Mouse (Mus musculus) CD8-positive naive resting alpha-beta T cell, adult 2 months (primary cell): ENCODE data around the gene Slc2a8.
"Not testable (repeated sequence)": the region's sequence is repeated elsewhere in the genome, so short reads cannot be mapped to it uniquely, and the experiment has no call there.

ENCODE experiments used
- DNase-seq, 2 experiments: peaks; one replicate each; pipeline ENCODE4 v3.0.0; 2022; ENCODE audit warnings: low read depth in 2 of 2, low spot score in 2 of 2

The Slc2a8 gene

GRCm38 (mm10) chr2:32981725-32982271 is at the start of gene Slc2a8:
Gene Slc2a8 (minus strand): TSS chr2:32982083.
- DNase-seq, result peak; percentile 63 to 66

DNA sequence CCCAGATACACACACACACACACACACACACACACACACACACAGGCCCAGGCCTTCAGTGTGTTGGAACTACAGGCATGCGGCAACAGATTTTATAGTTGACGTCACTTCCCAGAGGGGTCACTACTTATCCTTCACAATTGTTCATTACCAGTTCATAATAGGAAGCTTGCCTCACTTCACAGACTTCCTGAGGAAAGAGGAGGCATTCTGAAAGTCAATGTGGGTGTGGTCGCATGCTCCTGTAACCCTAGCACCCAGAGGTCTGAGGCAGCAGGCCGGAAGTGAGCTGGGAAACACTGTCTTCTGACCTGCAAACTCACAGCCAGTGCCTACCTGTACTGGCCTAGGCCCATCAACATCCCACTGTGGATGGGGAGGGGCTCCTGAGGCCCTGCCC is 43.2 kb upstream of the Slc2a8 start:
- DNase-seq, result no peak

- DNase-seq, result no peak
Measured at GRCm38 (mm10) chr2:33024564-33024963, 42.7 kb upstream of the Slc2a8 start.

DNA sequence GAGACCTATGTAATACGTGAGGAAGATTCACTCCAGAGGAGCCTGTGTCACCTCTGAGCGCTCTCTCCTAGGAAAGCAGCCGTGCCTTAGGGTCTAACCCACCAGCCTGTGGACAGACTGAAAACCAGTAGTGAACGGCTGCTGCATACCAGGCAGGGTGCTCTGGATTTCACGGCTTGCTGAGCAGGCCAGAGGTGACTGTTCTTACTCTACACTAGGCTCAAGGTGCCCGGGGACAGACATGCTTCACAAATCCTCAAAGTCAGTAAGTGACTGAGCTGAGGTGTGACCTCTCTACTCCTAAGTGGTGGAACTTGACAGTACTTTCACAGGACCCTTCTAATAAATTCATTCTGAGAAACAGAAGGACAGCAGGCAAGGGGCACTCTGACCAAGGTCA is 41.0 kb upstream of the Slc2a8 start:
- DNase-seq, result no peak

GRCm38 (mm10) chr2:33018026-33018425 is 36.1 kb upstream of the Slc2a8 start:
- no peak for DNase-seq

DNA sequence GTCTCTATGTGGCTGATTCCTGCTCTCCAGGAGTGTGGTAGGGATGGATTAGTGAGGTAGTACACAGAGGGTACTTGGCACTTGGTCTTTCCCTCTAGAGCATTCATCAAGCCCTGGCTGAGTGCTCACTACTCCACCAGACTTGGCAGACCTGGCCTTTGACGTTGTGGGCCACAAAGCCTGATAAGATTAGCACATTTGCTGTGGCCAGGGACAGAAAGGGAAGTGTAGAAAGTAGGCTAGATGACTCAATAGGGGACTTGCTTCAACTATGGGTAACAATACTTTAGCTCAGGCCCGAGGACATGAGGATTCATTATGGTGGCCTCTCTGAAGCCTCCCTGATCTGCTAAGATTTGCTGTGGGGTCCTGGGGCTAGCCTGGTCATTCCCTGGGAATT is 35.3 kb upstream of the Slc2a8 start:
- DNase-seq, result no peak

DNA sequence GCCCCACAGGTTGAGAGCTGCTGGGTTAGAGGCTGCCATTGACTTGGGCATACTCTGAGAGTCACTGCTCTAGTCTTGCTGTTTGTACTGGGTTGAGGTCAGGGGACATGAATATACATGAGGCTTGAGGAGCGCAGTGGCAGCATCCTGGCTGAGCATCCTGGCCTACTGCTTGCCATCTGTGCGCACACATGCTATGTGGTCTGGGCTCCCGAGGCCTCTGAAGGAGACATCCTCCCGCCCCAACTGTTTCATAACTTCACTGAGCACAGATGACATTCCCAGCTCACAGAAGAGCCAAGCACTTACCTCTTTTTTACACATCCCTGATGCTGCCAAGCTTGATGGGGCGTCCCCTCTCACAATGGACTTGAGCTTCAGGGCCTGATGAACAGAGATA is 33.0 kb upstream of the Slc2a8 start:
- DNase-seq, result no peak

DNA sequence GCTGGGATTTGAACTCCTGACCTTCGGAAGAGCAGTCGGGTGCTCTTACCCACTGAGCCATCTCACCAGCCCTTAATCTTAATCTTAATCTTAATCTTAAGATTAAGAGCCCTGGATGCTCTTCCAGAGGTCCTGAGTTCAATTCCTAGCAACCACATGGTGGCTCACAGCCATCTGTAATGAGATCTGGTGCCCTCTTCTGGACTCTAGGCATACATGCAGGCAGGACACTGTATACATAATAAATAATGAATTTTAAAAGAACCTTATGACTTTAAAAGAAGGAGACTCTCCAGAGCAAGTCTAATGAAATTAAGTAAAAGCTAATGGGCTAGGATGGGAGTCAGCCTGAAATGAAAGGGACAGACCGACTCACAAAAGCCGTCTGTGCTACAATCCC is 27.2 kb upstream of the Slc2a8 start:
- not testable (repeated sequence) for DNase-seq

DNA sequence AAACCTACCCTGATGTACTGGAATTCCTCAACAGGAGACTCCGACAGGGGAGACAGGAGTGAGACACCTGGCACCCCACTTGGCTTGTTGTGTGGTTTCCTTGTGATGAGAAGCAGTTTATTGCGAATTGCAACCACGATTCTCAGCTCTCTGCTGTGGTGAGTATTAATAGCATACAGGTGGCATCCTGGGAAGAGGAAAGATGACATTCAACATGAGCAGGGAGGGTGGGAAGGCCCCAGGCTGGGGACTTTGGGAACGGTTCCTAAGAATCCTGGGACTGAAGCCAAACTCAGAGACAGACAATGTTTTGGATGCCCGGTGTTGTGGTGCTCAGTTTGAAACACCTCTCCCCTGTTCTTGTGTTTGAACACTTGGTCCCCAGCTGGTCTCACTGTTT is 23.2 kb upstream of the Slc2a8 start:
- DNase-seq, result no peak

DNA sequence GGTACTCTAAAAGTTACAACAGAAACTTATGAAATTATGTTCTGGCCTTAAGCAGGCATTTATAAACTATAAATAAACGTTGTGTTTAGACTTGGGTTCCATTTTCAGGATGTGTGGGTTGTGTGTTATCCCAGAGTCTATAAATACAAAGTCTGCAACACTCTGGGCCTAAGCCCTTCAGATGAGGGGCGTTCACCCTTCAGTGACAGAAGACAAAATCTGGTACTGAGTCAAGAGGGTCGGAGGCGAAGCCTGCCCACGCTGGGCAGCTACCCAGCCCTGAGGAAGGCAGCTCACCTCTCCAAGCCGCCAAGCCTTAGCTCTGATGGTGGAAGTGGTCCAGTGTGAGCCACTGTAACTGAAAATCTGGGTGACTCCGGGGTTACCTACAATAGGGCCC is 20.3 kb upstream of the Slc2a8 start:
- no peak for DNase-seq

DNA sequence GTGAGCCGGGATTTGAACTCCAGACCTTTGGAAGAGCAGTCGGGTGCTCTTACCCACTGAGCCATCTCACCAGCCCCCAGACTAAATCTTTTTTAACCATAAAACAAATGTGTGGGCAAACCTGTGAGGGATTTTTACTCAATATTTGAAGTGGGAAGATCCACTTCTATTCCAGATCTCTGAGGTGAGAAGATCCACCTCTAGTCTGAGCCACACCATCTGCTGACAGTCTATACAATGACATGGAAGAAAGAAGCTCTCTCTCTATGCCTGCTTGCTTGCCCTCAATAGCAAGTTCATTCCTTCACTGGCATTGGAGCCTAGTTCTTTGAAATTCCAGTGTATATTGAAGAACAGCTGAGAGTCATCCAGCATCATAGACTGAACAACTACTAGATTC is 17.9 kb upstream of the Slc2a8 start:
- DNase-seq, result no peak

DNA sequence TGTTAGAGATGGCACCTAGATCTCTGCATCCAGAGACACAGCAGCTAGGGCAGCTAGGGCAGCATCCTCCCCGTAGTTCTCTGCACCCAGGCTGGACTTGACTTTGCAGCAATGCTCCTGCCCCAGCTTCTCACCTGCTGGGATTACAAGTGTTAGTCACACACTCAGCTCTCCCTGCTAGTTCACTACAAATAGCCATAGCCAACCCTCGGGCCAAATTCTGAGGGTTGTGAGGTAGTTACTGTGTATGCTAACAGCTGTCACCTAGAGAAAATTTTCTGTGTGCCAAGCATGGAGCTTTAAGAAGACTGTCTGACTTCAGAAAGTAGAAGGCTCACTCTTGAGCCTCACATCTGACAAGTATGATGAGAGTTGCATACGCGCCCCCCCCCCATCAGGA is 15.9 kb upstream of the Slc2a8 start:
- DNase-seq, result no peak

DNA sequence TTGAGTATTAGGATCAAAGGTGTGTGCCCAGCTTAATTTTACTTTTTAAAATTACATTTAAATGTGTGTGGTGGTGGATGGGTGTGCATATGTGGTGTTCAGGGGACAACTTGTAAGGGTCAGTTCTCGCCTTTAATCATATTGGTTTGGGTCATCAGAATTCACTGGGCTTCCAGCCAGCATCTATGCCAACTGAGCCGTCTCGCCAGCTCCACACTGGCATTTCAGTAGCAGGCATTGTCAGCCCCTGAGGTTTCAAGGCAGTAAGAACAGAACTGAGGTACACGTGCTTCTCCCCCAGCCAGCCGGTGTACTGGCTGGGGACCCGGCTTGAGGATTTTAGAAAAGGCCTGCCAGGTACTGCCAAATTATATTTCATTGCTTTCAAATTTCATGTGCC is 15.2 kb upstream of the Slc2a8 start:
- DNase-seq, result no peak

DNA sequence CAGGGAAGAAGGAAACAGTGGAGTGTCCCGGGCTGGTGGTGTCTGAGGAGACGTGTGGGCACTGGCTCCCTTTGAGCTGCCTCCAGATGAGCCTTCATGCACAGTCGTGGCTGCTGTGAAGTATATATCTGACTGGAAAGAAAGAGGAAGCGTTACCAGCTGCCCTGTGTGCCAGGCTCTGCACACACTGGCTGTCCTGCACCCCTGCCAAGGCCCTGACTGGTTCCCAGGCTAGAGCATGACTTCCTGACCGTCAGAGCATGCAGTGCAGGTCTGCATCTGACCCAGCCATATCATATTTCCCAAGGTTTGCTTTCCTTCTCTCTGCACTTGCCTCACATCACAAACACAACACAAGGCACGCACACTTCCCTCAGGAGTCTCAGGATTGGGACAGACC is 10.2 kb upstream of the Slc2a8 start:
- no peak for DNase-seq

DNA sequence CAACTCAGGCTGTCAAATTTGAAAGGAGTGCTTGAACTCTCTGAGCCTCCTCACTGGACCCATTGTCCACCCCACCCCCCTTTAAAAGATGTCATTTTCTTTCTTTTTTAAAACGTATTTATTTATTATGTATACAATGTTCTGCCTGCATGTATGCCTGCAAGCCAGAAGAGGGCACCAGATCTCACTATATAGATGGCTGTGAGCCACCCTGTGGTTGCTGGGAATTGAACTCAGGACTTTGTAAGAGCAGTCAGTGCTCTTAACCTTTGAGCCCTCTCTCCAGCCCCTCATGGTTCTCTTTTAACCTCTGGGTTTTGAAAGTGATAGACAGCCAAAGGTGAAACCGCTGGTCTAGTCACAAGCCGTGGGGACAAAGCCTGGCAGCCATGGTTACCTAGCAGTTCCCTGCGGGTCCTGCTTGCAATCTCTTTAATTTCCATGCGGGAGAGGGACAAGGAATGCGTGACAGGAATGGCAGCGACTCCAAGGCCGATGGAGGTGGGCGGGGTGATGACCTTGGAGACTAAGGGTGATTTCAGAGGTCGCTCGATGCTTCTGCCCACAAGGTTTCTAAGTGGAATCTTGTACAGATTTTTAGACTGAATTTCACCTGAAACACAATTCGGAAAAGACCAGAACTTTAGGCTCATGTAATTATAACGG is 8.4 kb upstream of the Slc2a8 start:
- DNase-seq, result peak in 1 of 2 experiments; percentile 18

DNA sequence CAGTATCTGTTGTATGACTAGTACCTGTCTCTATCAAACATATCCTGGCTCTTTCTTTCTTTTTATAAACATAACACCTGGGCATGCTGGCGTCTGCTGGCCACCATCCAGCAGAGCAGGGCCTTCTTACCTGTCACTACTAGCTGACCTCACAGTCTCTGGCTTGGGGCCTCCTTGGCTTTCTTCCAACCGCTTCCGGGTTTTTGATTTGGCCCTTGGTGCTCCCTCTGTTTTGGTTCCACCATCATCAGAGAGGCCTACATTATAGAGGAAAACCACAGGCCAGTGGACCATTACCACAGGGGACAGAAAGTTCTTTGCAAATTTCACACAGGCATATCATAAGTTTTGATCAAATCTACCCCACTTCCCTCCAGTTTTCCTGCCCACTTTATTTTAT is 7.5 kb upstream of the Slc2a8 start:
- DNase-seq, result no peak

- no peak for DNase-seq
Measured at GRCm38 (mm10) chr2:32985844-32986243, 4.0 kb upstream of the Slc2a8 start.

- no peak for DNase-seq
Measured at GRCm38 (mm10) chr2:32983617-32984016, 1.7 kb upstream of the Slc2a8 start.

DNA sequence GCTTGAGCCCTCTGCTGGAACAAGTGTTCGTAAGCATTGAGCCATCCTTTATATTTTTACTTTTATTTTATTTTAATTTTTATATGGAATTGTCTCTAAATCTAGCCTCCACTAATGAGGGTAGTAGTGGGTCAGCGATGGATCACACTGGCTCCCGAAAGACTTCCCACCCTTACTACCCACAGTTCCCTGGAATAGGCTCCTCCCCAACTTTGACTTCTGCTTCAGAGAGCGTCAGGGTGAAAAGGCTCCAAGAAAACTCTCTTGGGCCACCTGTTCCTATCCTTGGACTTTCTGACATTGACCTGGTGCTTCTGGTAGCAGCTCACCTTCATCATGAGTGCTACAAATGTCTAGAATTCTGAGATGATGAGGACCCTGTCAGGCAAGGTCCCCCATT is 817 bp upstream of the Slc2a8 start:
- no peak for DNase-seq

GRCm38 (mm10) chr2:32981281-32981680 is 602 bp downstream of the Slc2a8 start:
- no peak for DNase-seq

DNA sequence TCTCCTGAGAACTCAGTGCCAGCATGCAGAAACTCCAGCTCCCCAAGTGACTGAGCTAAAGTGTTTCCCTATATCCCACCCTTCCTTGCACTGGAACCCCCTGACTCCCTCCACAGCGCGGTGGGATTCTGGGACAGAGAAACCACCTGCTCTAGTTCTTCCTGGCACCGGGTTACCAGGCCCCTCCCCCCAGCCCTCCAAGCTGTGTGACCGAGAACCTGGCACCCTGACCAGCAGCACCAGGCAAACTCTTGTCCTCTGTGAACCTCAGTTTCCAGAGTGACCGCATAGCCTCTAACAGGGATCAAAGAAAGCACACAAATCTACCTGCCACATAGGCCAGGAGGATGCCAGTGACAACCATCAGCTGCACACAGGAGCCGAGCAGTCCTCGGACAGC is 2.2 kb downstream of the Slc2a8 start:
- no peak for DNase-seq

DNA sequence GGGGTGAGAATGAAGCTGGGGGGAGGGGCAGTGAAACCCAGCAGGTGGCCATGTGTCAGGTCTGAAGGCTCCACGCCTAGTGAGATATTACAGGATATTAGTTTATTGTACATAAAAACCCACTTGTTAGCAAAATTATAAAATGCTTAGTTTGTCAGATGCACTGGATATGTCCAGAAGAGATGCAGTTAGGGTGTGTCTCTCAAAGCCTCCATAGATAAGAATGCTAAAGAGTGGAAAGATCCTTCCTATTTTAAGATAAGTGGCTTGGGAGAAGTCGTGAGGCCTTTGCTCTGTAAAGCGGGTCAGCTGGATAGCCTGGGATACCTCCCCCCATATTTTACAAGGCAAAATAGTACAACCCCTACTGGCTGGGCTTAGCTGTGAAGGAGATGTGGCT is 3.2 kb downstream of the Slc2a8 start:
- no peak for DNase-seq

DNA sequence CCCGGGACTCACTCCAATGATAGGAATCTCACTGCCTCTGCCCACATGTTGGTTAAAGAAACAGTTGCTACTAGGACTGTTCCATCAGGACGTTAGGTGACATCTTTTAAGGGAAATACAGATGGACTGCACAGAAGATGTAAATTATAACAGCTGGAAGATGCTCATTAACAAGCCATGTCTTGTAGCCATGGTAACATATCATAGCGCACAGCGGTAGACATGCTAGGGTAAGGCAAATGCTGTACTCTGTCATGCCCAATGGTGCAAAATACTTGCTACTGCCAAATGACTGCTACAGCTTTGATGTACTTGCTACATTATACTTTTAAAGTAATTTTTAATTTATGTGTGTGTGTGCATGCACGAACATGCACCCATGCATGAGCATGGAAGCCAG is 4.8 kb downstream of the Slc2a8 start:
- no peak for DNase-seq
